Mouse (Mus musculus): ENCODE measurements around the gene Yif1b. TPM values are rescaled to one million over a fixed set of nuclear protein-coding genes. Genes with fewer than 3 reads are reported as not detected.
A peak's percentile ranks its signal among the peaks of the same experiment; 100 is the strongest.

The Yif1b gene
- total RNA-seq, 4 experiments from 2014 or later = 36.9 to 39.3 (median 38.4) TPM

- no peak for DNase-seq (ENCODE audit: low spot score in 2 of 2)
These were observed 42.7 kb downstream of the Yif1b start for GRCm38 (mm10) chr7:29280801-29281200.

DNA sequence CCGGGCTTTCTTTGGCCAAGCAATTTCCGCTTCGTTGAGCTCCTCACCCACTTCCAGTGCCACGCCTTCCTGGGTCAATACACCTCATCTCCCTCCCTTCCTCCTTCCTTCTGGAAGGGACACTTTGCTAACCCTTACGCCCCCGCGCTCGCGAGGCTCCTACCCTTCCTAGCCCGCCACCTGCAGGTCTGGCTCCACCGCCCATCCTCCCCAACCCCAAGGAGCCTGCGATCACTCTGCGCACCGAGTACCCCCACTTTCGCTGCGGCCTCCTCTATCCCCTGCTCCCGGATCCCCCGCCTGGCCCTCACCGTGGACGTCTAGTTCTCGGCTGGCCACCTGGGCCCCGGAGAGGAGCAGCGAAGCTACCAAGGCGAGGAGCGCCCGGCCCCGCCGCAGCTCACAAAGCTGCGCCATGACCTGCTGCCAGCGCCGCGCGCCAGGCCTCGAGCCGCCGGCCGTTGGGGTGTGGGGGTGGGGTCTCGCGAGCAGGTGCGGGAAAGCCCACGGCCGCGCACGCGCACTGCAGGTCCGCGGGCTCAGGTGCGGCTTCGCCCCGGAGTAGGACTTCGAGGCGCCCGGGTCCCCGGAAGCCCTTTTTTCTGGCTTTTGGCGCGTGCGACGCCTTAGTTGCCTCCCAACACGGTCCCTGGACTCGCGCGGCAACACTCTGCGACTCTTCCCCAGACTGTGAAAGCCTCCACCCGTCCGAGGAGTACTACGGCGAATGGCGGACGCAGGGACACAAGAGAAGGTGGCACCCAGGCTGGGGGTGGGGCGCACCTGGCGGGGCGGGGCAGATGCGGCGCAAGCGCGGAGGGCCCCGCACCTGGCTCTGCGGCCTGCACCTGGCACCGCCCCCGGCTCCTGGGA is 43.3 kb downstream of the Yif1b start, which contains the start of gene Spint2:
Gene Spint2, minus strand, starts transcription at position 712 of the 873 bp plus-strand sequence.
- peak in 1 of 2 experiments; percentile 24 for DNase-seq (ENCODE audit: low spot score in 2 of 2)

GRCm38 (mm10) chr7:29282074-29282554 is 44.0 kb downstream of the Yif1b start:
- no peak for DNase-seq (ENCODE audit: low spot score in 2 of 2)

DNA sequence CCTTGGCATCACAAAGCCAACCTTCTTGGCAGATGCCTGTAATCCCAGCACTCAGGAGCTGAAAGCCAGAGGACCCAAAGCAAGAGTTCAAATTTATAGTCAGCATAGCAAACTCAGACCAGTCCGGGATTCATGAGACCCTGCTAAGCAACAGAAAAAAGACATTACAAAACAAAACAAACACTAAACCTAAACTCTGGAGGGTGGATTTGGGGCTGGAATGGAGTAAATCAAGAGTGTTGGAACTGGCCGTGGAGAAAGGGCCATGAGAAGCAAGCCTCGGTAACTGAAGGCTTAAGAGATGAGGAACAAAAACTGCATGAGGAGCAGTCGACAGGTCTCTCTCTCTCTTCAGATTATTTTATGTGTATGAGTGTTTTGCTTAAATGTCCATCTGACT is 45.7 kb downstream of the Yif1b start:
- no peak for DNase-seq (ENCODE audit: low spot score in 2 of 2)

- no peak for DNase-seq (ENCODE audit: low spot score in 2 of 2)
These were observed 46.4 kb downstream of the Yif1b start for GRCm38 (mm10) chr7:29284523-29284922.

- no peak for DNase-seq (ENCODE audit: low spot score in 2 of 2)
These were observed 49.4 kb downstream of the Yif1b start for GRCm38 (mm10) chr7:29287481-29287880.

- no peak for DNase-seq (ENCODE audit: low spot score in 2 of 2)
These were observed 50.0 kb downstream of the Yif1b start for GRCm38 (mm10) chr7:29288079-29288478.

DNA sequence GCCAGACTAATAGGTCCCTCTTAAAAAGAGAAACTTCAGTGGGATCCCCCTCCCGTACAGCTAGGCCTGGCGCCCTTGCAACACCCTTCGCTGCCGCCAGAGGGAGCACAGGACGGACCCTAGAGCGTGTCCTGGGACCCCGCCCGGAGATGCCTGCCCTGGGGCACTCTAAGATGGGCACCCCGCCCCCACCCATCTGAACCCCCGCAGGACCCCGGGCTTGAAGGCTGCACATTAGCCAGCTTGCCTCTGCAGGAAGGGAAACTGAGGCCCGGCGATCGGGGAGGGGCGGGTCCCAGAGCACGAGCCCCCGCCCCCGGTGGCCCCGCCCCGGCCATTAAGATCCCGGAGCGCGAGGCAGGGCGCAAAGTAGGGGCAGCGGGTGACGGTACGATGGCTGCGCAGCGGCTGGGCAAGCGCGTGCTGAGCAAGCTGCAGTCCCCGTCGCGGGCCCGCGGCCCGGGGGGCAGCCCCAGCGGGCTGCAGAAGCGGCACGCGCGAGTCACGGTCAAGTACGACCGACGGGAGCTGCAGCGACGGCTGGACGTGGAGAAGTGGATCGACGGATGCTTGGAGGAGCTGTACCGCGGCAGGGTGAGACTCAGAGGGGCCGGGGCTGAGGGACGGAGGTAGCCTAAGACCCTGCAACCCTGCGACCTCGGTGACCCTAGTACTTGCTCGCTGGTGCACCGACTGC is 51.0 kb downstream of the Yif1b start, which contains the start of gene Ppp1r14a:
Gene Ppp1r14a, plus strand, starts transcription at position 367 of the 697 bp plus-strand sequence.
- peak; percentile 55 to 57 for DNase-seq (ENCODE audit: low spot score in 2 of 2)

DNA sequence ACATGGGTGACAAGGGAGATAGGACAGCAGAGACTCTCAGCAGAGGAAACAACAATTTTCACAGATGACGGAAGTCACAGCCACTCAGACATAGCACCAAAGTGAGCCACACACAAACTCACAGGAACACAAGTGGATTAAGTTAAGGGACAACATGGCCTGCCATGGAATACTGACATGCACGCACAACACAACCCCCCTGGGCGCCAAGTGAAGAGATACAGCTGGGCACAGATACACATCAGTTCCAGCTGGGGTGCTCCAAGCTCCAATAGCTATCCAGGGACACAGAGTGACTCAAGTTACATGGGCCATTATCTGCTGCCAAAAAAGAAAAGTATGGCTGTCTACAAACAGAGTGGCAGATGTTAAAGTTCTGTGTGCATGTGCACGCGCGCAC is 51.7 kb downstream of the Yif1b start:
- DNase-seq (ENCODE audit: low spot score in 2 of 2) = no peak

DNA sequence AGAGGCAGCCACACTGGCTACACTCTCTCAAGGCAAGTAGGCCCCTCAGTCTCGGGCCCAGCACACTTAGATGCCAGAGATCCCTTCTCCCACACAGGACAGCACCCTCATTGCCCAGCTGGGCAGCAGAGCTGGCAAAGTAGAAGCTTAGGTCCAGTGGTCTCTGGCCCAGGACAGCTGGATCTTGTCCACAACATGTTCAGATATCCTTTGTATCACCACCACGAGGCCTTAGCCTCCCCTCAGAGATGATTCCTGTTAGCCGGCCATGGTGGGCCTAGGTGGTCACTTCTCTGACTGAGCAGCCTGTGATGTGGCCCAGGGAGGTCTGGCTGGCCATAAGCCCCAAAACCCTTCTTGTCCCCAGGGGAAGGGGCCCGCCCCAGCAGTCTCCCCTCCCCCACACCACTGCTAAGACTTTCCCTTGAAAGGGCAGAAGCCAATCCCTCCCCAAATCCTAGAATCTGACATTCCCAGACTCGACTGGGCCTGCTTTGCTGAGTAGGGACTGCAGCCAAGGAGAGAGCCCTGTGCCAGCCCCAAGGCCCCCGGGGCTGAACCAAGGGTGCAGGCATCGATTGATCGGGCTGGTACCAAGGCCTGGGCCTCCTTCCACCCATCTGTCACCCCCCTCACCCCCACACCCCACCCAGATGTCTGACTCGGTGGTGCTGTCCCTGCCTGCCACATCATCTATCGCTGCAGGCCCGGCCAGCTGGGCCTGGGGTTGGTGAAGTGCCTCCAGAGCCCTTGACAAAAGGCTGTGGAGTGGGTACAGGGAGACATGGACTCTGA is 52.8 kb downstream of the Yif1b start:
- no peak for DNase-seq (ENCODE audit: low spot score in 2 of 2)

- no peak for DNase-seq (ENCODE audit: low spot score in 2 of 2)
These were observed 53.7 kb downstream of the Yif1b start for GRCm38 (mm10) chr7:29291616-29292457.

- no peak for DNase-seq (ENCODE audit: low spot score in 2 of 2)
These were observed 54.4 kb downstream of the Yif1b start for GRCm38 (mm10) chr7:29292458-29293098.

- DNase-seq (ENCODE audit: low spot score in 2 of 2) = peak in 1 of 2 experiments; percentile 24
These were observed 55.3 kb downstream of the Yif1b start for GRCm38 (mm10) chr7:29293131-29294065.

DNA sequence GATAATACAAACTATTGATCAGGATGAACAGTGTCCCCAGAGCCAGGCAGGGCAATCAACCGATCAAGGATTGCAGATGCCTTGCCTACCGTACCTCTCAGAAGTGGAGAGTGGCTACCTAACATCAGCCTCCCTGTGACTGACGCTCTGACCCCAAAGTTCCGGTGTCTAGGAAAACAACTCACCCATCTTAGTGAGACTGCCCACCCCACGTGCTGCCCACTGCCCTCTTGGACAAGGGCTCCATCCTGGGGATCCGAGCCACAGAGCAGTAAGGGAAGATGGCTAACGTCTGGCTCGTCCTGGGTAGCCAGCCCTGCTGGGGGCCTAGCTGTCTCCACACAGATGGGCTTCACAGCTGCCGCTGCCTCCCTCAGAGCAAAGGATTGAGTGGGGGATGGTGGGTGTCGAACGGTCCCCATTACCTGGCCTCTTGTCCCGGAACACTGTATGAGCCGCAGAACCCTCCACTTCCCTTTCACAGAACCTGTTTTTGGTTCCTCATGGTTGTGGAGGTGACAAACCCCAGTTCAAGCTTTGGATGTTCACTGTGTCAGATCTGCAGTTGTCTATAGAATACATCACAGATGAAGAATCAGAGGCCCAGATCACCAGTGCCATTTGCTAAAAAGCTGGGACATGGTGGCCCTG is 56.1 kb downstream of the Yif1b start:
- no peak for DNase-seq (ENCODE audit: low spot score in 2 of 2)

DNA sequence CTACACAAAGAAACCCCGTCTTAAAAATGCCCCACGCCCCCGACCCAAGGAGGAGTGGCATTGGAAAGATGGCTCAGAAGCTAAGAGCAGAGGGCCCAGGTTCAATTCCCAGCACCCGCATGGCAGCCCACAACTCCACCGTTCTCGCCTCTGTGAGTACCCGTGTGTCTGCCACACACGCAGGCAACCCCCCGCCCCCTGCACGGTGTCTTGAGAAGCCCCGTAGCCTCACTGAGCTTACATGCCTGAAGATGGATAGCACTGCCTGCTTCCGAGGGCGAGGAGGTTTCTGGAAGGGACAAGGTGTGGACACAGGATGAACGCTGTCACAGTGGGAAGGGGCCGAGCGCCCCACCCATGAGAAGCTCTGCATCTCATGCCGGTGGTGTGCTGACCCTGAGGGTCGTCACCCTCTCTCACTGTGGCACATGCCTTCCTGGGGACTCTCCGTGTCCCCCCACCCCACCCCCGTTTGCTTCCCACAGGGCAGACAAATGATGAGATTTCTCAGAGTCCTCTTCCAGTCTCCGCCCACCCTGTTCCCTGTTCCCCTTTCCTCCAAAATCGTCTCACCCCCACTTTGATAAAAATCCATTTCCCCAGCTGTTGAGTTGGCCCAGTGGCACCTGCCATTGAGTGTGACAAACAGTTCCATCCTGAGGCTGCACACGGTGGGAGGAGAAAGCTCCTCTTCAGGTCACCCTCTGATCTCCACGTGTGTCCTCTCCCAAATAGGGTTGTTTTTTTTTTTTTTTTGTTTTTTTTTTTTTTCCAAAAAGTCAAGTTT is 57.9 kb downstream of the Yif1b start:
- no peak for DNase-seq (ENCODE audit: low spot score in 2 of 2)

DNA sequence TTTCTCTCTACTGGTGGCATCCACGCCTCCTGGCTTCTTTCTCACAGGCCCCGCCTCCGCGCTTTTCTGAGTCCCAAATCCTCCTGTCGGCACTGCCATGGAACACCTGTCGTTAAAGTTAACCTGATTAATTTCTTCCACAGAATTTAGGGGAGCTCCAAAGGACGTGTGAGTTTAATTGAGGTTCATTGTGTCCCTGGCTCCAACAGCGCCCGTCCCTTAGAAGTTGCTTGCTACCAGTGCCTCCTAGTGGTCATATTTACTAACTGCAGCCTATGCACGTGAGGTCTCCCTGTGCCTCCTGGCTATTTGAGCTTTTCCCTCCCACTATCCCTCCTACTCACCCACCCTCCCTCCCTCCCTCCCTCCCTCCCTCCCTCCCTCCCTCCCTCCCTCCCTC is 58.9 kb downstream of the Yif1b start:
- DNase-seq (ENCODE audit: low spot score in 2 of 2) = peak; percentile 40 to 64

Measured in gastrocnemius, adult 8-10 months (tissue).